Mouse (Mus musculus) midbrain, embryonic 14.5 days (tissue): ENCODE results near the gene Cacna1e. TPM values are rescaled to one million over a fixed set of nuclear protein-coding genes. Genes with fewer than 3 reads are reported as not detected.

Source experiments
- ATAC-seq: fragments of 200-750 bp; cut with Nextera tagmentation; 2 replicates; pipeline ENCODE4 v1.8.0; 2017; ENCODE audit warnings: moderate number of reproducible peaks, moderate library complexity; ENCODE audit not compliant: low FRiP score, low TSS enrichment
- DNase-seq: peaks from one replicate; pipeline ENCODE4 v3.0.0-alpha.2; 2015
- H3K27ac ChIP-seq: fragments of 300-500 bp; sonication (generic); replicated peaks from 2 replicates; pipeline ENCODE4 v1.5.1; 2014; ENCODE audit warnings: mild to moderate bottlenecking, low read depth, low read length, moderate library complexity
- H3K27me3 ChIP-seq: fragments of 300-500 bp; sonication (generic); 2 replicates; pipeline ENCODE4 v1.6.1; 2014; ENCODE audit warnings: low read length, control low read depth, mixed read lengths; ENCODE audit not compliant: control insufficient read depth, insufficient read depth
- H3K36me3 ChIP-seq: fragments of 300-500 bp; sonication (generic); 2 replicates; pipeline ENCODE4 v1.6.1; 2014; ENCODE audit warnings: low read length, control low read depth; ENCODE audit not compliant: control insufficient read depth, insufficient read depth
- H3K4me1 ChIP-seq: fragments of 300-500 bp; sonication (generic); 2 replicates; pipeline ENCODE4 v1.6.1; 2014; ENCODE audit warnings: mild to moderate bottlenecking, antibody characterized with exemption, low read length, control low read depth; ENCODE audit not compliant: control insufficient read depth, insufficient read depth
- H3K4me2 ChIP-seq: fragments of 300-500 bp; sonication (generic); 2 replicates; pipeline ENCODE4 v1.6.1; 2014; ENCODE audit warnings: mild to moderate bottlenecking, low read length, moderate library complexity
- H3K4me3 ChIP-seq: fragments of 300-500 bp; sonication (generic); replicated peaks from 2 replicates; pipeline ENCODE4 v1.5.1; 2014; ENCODE audit warnings: low read depth, low read length
- H3K9ac ChIP-seq: fragments of 300-500 bp; sonication (generic); replicated peaks from 2 replicates; pipeline ENCODE4 v1.6.1; 2014; ENCODE audit warnings: mild to moderate bottlenecking, low read length, moderate library complexity
- H3K9me3 ChIP-seq: fragments of 300-500 bp; sonication (generic); 2 replicates; pipeline ENCODE4 v1.6.1; 2016; ENCODE audit warnings: low read length, control low read depth, mixed read lengths; ENCODE audit not compliant: control insufficient read depth
- WGBS: fragments of 180-500 bp; shearing (Covaris S2); extraction: QIAGEN DNeasy Blood & Tissue Kit; methylation state at CpG from one replicate; pipeline ENCODE4 v1.1.7; 2014; 5-methylcytosine and 5-hydroxymethylcytosine counted together
- polyA plus RNA-seq: library from polyadenylated mRNA; unstranded; fragments of >200 nt; fragmentation: Nextera tagmentation; extraction: Ambion mirVana; gene quantifications from 2 replicates; pipeline ENCODE4 v1.2.1, GENCODE M21; 2014

Gene Cacna1e
- polyA plus RNA-seq, 1 experiment from 2014 or later = 16.8 TPM

DNA sequence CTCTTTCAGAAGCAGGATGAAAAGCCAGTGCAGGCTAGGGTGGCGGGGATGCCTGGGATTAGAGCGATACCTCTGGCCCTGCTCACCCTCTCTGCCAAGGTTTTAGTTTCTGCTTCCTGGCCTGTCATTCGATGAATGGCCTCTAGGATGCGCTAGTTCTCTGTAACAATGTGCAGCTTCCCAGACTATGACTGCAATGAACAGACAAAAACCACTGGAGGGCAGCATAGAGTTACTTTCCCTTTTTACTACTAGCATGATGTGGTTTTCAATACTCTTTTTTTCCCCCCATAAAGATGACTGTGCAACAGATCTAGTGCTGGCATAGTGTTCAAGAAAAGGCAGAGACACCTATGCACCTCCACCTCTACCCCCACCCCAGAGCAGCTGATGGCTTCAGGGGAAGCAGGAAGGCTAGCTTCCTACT lies 98.0 kb downstream of the Cacna1e start:
- ATAC-seq = peak; percentile 46; the same call in 1 of the 2 replicates
- DNase-seq = peak; percentile 95
- no peak overlapping the region for H3K4me3 ChIP-seq
- H3K27me3 ChIP-seq = no peaks in the 10 kb centered on the region
- WGBS = 8% methylated on average over 4 of the region's 4 CpGs
- no peaks in the 10 kb centered on the region for H3K9me3 ChIP-seq
- H3K9ac ChIP-seq = no peak overlapping the region
- no peak overlapping the region for H3K4me2 ChIP-seq
- H3K4me1 ChIP-seq = 0 out of 2 replicates have a peak, but pooled peaks cover 5% of the 10 kb centered on the region
- no peaks in the 10 kb centered on the region for H3K36me3 ChIP-seq
- H3K27ac ChIP-seq = no peak overlapping the region

DNA sequence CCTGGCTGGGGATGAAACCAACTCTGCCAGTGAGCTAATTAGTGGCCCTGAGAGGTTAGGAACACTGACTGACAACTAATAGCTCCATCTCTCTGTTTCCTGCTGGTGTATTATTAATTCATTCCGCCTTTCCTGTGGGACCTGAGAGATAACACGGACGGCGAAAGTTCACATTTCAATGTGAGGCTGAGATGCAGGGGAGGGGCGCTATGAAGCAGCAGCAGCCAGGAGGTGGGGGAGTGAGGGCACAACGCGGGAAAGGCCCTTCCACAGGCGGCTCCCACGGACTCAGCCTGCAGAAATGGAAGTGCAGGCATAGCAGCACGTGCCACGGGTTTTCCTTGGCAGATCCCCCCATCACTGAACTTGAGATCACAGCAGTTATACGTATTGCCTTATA lies 99.4 kb downstream of the Cacna1e start:
- DNase-seq (peak; percentile 60), ATAC-seq (no peak)
- Histone ChIP-seq H3K4me3 (no peak overlapping the region), H3K36me3 (no peaks in the 10 kb centered on the region), H3K9ac (no peak overlapping the region; the same call in 1 of the 2 replicates), H3K4me1 (0 out of 2 replicates have a peak, but pooled peaks cover 2% of the 10 kb centered on the region), H3K9me3 (no peaks in the 10 kb centered on the region), H3K27me3 (no peaks in the 10 kb centered on the region), H3K27ac (no peak overlapping the region), H3K4me2 (no peak overlapping the region)
- 26% methylated on average over 12 of the region's 12 CpGs for WGBS

DNA sequence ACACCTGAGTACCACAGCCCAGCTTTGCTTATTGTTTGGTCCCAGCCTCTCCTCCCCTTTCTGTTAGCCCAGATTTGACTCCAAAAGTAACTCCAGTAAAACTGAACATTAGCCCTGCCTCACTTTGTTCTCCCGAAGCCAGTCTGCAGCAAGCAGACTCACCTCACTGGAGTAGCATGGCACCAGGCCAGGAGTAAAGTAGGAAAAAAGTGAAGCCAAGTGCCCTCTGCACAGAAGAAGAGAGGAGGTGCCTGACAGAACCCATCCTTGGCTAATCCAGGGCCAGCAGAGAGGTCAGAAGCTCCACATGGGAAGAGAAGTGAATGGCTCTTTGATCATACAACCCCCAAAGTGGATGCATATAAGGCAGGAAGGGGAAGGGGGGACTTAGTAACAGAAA lies 100.8 kb downstream of the Cacna1e start:
- Histone ChIP-seq H3K27ac (no peak overlapping the region), H3K9me3 (no peaks in the 10 kb centered on the region), H3K36me3 (no peaks in the 10 kb centered on the region), H3K4me3 (no peak overlapping the region), H3K9ac (no peak overlapping the region), H3K4me2 (no peak overlapping the region), H3K4me1 (0 out of 2 replicates have a peak, but pooled peaks cover 2% of the 10 kb centered on the region), H3K27me3 (no peaks in the 10 kb centered on the region)
- WGBS = 91% methylated on average over 1 of the region's 1 CpGs
- no peak for DNase-seq
- no peak for ATAC-seq

DNA sequence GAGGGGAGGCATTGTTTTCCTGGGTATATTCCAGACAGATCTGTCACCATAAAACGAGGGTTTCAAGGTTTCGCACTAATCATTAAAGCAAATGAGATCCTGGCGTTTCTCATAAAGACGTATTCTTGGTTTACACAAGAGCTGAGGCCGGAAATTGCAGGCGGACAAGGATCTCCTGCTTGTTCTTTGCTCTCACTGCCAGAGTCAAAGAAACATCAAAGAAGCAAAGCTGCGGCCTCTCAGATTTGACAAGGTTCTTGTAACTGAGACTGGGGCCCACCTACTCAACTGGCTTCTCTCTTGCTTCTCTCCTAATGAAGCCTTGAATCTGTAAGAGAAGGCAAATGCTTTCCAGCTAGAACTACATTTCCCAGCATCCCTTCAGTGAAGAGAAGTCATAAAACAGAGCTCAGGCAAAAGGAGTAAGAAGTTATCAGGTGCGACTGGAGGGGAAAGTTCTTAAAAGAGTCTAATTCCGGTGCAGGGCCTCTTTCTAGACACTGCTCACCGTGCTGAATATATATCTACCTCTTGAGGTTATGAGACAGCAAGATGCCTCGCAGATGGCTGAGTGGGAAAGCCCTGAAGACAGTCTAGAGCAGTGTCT lies 104.3 kb downstream of the Cacna1e start:
- no peak for DNase-seq
- no peaks in the 10 kb centered on the region for H3K27me3 ChIP-seq
- no peak overlapping the region for H3K4me2 ChIP-seq
- WGBS = 75% methylated on average over 11 of the region's 11 CpGs
- H3K9ac ChIP-seq = no peak overlapping the region
- no peaks in the 10 kb centered on the region for H3K4me1 ChIP-seq
- no peak overlapping the region for H3K27ac ChIP-seq
- no peaks in the 10 kb centered on the region for H3K36me3 ChIP-seq
- no peak for ATAC-seq
- H3K4me3 ChIP-seq = no peak overlapping the region
- no peaks in the 10 kb centered on the region for H3K9me3 ChIP-seq

DNA sequence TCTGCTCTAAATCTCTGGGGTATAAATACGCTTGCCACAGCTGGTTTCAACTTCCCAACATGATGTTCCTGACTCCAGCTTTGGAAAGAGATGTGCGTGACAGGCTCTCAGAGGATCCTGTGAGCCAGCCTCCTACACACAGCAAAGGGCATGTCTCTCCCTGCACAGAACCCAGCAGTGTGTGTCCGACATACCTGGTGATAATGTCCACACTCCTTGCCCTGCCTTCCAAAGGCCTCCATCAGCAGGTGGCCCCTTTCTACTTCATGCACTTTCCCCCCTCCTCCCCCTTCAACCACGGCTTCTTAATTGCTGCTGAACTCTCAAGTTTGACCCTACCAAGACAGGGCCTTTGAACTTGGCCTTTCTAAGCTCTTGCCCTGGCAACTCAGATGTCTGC lies 108.0 kb downstream of the Cacna1e start:
- DNase-seq (no peak), ATAC-seq (no peak)
- no peaks in the 10 kb centered on the region for H3K27me3 ChIP-seq
- WGBS = 71% methylated on average over 4 of the region's 4 CpGs
- no peak overlapping the region for H3K27ac ChIP-seq
- H3K4me3 ChIP-seq = no peak overlapping the region
- no peaks in the 10 kb centered on the region for H3K9me3 ChIP-seq
- H3K9ac ChIP-seq = no peak overlapping the region
- no peak overlapping the region for H3K4me2 ChIP-seq
- no peaks in the 10 kb centered on the region for H3K36me3 ChIP-seq
- H3K4me1 ChIP-seq = no peaks in the 10 kb centered on the region

DNA sequence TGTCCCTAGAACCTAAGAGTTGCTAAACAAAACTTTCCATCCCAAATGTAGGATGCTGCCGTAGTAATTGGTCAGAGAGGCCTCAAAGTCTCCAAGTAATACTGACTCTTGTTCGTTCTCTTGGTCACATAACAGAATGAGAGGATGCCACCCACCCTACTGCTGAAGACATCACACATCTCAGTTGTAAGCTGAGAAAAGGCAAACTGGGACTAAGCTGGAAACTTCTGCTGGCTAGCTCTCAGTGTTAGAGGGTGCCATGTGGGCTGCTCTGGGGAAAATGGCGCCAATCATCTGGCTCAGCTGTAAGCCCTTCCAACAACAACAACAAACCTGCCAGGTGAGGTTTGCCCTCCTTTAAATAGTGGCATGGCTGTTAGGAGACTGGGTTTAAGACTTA lies 109.8 kb downstream of the Cacna1e start:
- Histone ChIP-seq H3K4me2 (no peak overlapping the region), H3K36me3 (no peaks in the 10 kb centered on the region), H3K4me3 (no peak overlapping the region), H3K9me3 (no peaks in the 10 kb centered on the region), H3K4me1 (no peaks in the 10 kb centered on the region), H3K27ac (no peak overlapping the region), H3K27me3 (no peaks in the 10 kb centered on the region), H3K9ac (no peak overlapping the region)
- WGBS = 92% methylated on average over 3 of the region's 3 CpGs
- DNase-seq = no peak
- ATAC-seq = no peak

DNA sequence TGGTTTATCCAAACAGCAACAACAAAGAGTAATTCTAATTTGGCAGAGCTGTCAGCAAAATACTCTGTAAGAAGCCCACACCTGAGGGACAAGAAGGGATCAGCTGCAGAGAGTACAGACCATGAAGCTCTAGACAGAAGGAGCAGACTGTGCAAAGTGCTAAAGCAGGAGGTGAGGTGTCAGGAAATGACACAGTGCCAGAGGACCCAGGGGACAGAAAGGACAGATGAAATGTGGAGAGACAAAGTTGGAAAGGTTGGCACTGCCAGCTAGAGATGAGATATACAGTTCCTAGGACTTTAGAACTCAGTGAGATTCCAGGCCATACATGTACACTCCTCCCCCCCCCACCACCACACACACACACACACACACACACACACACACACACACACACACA lies 113.2 kb downstream of the Cacna1e start:
- no peaks in the 10 kb centered on the region for H3K27me3 ChIP-seq

DNA sequence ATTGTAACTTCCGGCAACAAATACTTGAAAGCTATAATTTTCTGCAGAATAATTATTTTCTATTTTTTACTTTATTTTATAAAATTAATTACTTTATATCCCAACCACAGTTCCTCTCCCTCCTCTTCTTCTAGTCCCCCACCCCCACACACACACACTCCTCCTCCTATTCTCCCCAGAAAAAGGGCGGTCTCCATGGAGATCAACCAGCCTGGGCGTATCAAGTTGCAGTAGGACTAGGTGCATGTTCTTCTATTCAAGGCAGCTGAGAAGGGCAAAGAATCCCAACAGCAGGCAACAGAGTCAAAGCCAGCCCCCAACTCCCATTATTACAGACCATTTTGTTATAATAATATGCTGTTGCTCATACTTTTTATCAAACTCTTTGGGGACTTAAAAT lies 113.8 kb downstream of the Cacna1e start:
- 46% methylated on average over 3 of the region's 3 CpGs for WGBS
- Histone ChIP-seq H3K9ac (no peak overlapping the region), H3K27me3 (no peaks in the 10 kb centered on the region)

More for the DNA sequence above, 113.2 kb downstream of the Cacna1e start:
- no peak for ATAC-seq
- Histone ChIP-seq H3K4me2 (no peak overlapping the region), H3K4me1 (no peaks in the 10 kb centered on the region), H3K27ac (no peak overlapping the region), H3K9ac (no peak overlapping the region), H3K4me3 (no peak overlapping the region), H3K9me3 (no peaks in the 10 kb centered on the region), H3K36me3 (no peaks in the 10 kb centered on the region)
- no peak for DNase-seq

DNA sequence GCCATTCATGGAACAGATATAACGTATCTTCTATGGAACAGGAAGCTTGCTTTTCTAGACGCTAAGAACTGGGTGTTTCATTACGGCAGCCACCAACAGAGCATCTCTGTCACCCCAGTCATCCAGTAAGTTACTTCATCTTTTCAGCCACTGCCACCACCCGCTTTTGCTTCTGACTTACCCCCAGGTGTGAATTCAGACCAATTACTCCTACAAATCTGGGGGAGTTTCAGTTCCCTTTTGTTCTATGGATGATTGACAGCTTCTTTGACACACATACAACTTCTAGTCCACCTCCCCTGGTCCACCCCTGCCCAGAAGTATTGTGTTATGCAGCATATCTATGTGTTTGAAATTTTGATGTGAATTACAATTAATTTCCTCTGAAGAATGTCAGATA lies 121.2 kb downstream of the Cacna1e start:
- no peaks in the 10 kb centered on the region for H3K36me3 ChIP-seq
- WGBS = 70% methylated on average over 4 of the region's 4 CpGs
- no peak for ATAC-seq
- H3K4me3 ChIP-seq = no peak overlapping the region
- no peak for DNase-seq
- no peaks in the 10 kb centered on the region for H3K9me3 ChIP-seq
- H3K4me2 ChIP-seq = no peak overlapping the region
- no peaks in the 10 kb centered on the region for H3K4me1 ChIP-seq
- H3K9ac ChIP-seq = no peak overlapping the region
- no peaks in the 10 kb centered on the region for H3K27me3 ChIP-seq
- no peak overlapping the region for H3K27ac ChIP-seq

More for the DNA sequence above, 113.8 kb downstream of the Cacna1e start:
- Histone ChIP-seq H3K36me3 (no peaks in the 10 kb centered on the region), H3K27ac (no peak overlapping the region), H3K9me3 (no peaks in the 10 kb centered on the region), H3K4me1 (no peaks in the 10 kb centered on the region), H3K4me2 (no peak overlapping the region), H3K4me3 (no peak overlapping the region)
- no peak for ATAC-seq
- DNase-seq = no peak
